ENCODE assay signal across 12 mouse cellular contexts in genomic region chr1:177623735-177624134, GRCm38 (mm10).
DNase-seq lines count a peak whose midpoint lies in the region; ATAC-seq and TF ChIP-seq lines count a peak whose summit lies in the region.
"Had no signal": no experiment of that assay in that cellular context is flagged by ENCODE, and none has a peak within 500 bp of the region (broad histone marks: within the 10 kb centered on the region; RNA-seq: fewer than 3 reads in every experiment).

No protein-coding gene starts in this region.

- DNase-seq in embryonic facial prominence, embryonic 10.5 days (ENCODE audit: low spot score): no peak
- DNase-seq in kidney, adult 8-10 months: no peak
- DNase-seq in natural killer cell, adult 2 months (ENCODE audit: low spot score in 2 of 2): no peak
- DNase-seq: thymus, postnatal 4 days had no signal

- H3K9me3 ChIP-seq in embryonic facial prominence, embryonic 12.5 days: no peaks in the 10 kb centered on the region
- H3K9me3 ChIP-seq in embryonic facial prominence, embryonic 10.5 days: no peaks in the 10 kb centered on the region
- H3K9me3 ChIP-seq in kidney, embryonic 14.5 days (ENCODE audit: control insufficient read depth, low read length): no peaks in the 10 kb centered on the region
- no peaks in the 10 kb centered on the region for H3K9me3 ChIP-seq in heart, embryonic 15.5 days (replicated peaks)
- H3K9me3 ChIP-seq: forebrain, embryonic 12.5 days; midbrain, embryonic 10.5 days had no signal

- H3K27ac ChIP-seq in embryonic facial prominence, embryonic 12.5 days: 0 out of 2 replicates have a peak overlapping the region, but pooled peaks have one; percentile 50
- no peak overlapping the region for H3K27ac ChIP-seq in embryonic facial prominence, embryonic 10.5 days (replicated peaks)
- peak overlapping the region; percentile 55 for H3K27ac ChIP-seq in kidney, embryonic 14.5 days (ENCODE audit: low read depth, low read length)
- peak overlapping the region; percentile 61 for H3K27ac ChIP-seq in heart, embryonic 15.5 days
- peak overlapping the region; percentile 80; the same call in 1 of the 2 replicates for H3K27ac ChIP-seq in small intestine, adult 2 months (ENCODE audit: insufficient read depth, low read depth, low read length)
- H3K27ac ChIP-seq: forebrain, embryonic 12.5 days had no signal

- H3K27me3 ChIP-seq in embryonic facial prominence, embryonic 12.5 days: no peaks in the 10 kb centered on the region
- H3K27me3 ChIP-seq in embryonic facial prominence, embryonic 10.5 days (replicated peaks; ENCODE audit: low read depth, poor library complexity, severe bottlenecking): no peaks in the 10 kb centered on the region; the same call in 1 of the 2 replicates
- H3K27me3 ChIP-seq in kidney, embryonic 14.5 days (ENCODE audit: control insufficient read depth, insufficient read depth, low read length): no peaks in the 10 kb centered on the region
- H3K27me3 ChIP-seq in heart, embryonic 15.5 days: no peaks in the 10 kb centered on the region
- no peaks in the 10 kb centered on the region for H3K27me3 ChIP-seq in small intestine, adult 2 months (ENCODE audit: control insufficient read depth, insufficient read depth, low read length)

- WGBS in embryonic facial prominence, embryonic 12.5 days: 74% methylated on average over 6 of the region's 6 CpGs
- 74% methylated on average over 6 of the region's 6 CpGs for WGBS in embryonic facial prominence, embryonic 10.5 days
- WGBS in kidney, embryonic 14.5 days: 92% methylated on average over 6 of the region's 6 CpGs
- WGBS in heart, embryonic 15.5 days: 49% methylated on average over 6 of the region's 6 CpGs
- WGBS in small intestine, adult 2 months: 82% methylated on average over 6 of the region's 6 CpGs

- ATAC-seq in embryonic facial prominence, embryonic 12.5 days (ENCODE audit: insufficient number of reproducible peaks, insufficient read depth, low FRiP score, low TSS enrichment): no peak
- no peak for ATAC-seq in kidney, embryonic 14.5 days (ENCODE audit: low FRiP score, low TSS enrichment)
- no peak for ATAC-seq in heart, embryonic 15.5 days (replicated peaks; ENCODE audit: insufficient number of reproducible peaks, insufficient read depth, low FRiP score, low read depth)
- no peak for ATAC-seq in activated CD4-positive, CD25-positive, alpha-beta regulatory T cell, adult 4 months

- H3K4me2 ChIP-seq in embryonic facial prominence, embryonic 12.5 days (replicated peaks): no peak overlapping the region
- H3K4me2 ChIP-seq in kidney, embryonic 14.5 days (replicated peaks; ENCODE audit: low read depth, low read length): no peak overlapping the region
- H3K4me2 ChIP-seq in heart, embryonic 15.5 days: no peak overlapping the region
- H3K4me2 ChIP-seq: forebrain, embryonic 12.5 days; lung, embryonic 14.5 days had no signal

- no peak for TF ChIP-seq POLR2A in small intestine, adult 2 months (IDR thresholded peaks at IDR 0.05; ENCODE audit: low read depth, low read length)

- H3K4me3 ChIP-seq in embryonic facial prominence, embryonic 12.5 days: no peak overlapping the region
- no peak overlapping the region for H3K4me3 ChIP-seq in embryonic facial prominence, embryonic 10.5 days
- H3K4me3 ChIP-seq in kidney, embryonic 14.5 days (ENCODE audit: low read length): no peak overlapping the region
- no peak overlapping the region for H3K4me3 ChIP-seq in heart, embryonic 15.5 days
- no peak overlapping the region for H3K4me3 ChIP-seq in small intestine, adult 2 months (ENCODE audit: low read depth, low read length)
- H3K4me3 ChIP-seq: forebrain, embryonic 12.5 days; midbrain, embryonic 10.5 days had no signal

- H3K4me1 ChIP-seq in embryonic facial prominence, embryonic 12.5 days: no peaks in the 10 kb centered on the region
- peaks cover 29% of the 10 kb centered on the region for H3K4me1 ChIP-seq in embryonic facial prominence, embryonic 10.5 days
- H3K4me1 ChIP-seq in kidney, embryonic 14.5 days (ENCODE audit: control insufficient read depth, insufficient read depth, low read length): peaks cover 6% of the 10 kb centered on the region; the same call in 1 of the 2 replicates
- peaks cover 14% of the 10 kb centered on the region for H3K4me1 ChIP-seq in heart, embryonic 15.5 days (replicated peaks)
- peaks cover 8% of the 10 kb centered on the region; the same call in 1 of the 2 replicates for H3K4me1 ChIP-seq in small intestine, adult 2 months (ENCODE audit: control insufficient read depth, insufficient read depth, insufficient read length, low read length)

- H3K9ac ChIP-seq in embryonic facial prominence, embryonic 12.5 days: no peak overlapping the region
- H3K9ac ChIP-seq in kidney, embryonic 14.5 days (ENCODE audit: low read depth, low read length): no peak overlapping the region
- no peak overlapping the region for H3K9ac ChIP-seq in heart, embryonic 15.5 days
- H3K9ac ChIP-seq: forebrain, embryonic 12.5 days; lung, embryonic 14.5 days had no signal

- no peak for TF ChIP-seq CTCF in small intestine, adult 2 months (IDR thresholded peaks at IDR 0.05; ENCODE audit: extremely low read depth, insufficient read length, insufficient replicate concordance, low read depth, low read length)

- H3K36me3 ChIP-seq in embryonic facial prominence, embryonic 12.5 days: no peaks in the 10 kb centered on the region
- no peaks in the 10 kb centered on the region for H3K36me3 ChIP-seq in embryonic facial prominence, embryonic 10.5 days (replicated peaks)
- H3K36me3 ChIP-seq in kidney, embryonic 14.5 days (ENCODE audit: control insufficient read depth, insufficient read depth, low read length): no peaks in the 10 kb centered on the region
- H3K36me3 ChIP-seq in heart, embryonic 15.5 days: no peaks in the 10 kb centered on the region
- no peaks in the 10 kb centered on the region for H3K36me3 ChIP-seq in small intestine, adult 2 months (ENCODE audit: control insufficient read depth, insufficient read depth, low read length)
- H3K36me3 ChIP-seq: forebrain, embryonic 12.5 days; midbrain, embryonic 10.5 days had no signal
